Mouse (Mus musculus): ENCODE measurements around the gene Akirin1. TPM values are rescaled to one million over a fixed set of nuclear protein-coding genes. Genes with fewer than 3 reads are reported as not detected.

Gene Akirin1
- polyA plus RNA-seq, 1 experiment from 2014 or later = 48.4 TPM

GRCm38 (mm10) chr4:123707340-123707739, 42.8 kb downstream of the Akirin1 start:
- no peaks in the 10 kb centered on the region for H3K9me3 ChIP-seq (ENCODE audit: control insufficient read depth, low read length)
- no peak overlapping the region for H3K27ac ChIP-seq (ENCODE audit: low read depth)
- H3K4me2 ChIP-seq (ENCODE audit: low read length) = no peak overlapping the region
- no peaks in the 10 kb centered on the region; the same call in 1 of the 2 replicates for H3K36me3 ChIP-seq (ENCODE audit: control insufficient read depth, insufficient read depth, low read length)
- 97% methylated on average over 5 of the region's 5 CpGs for WGBS
- H3K4me3 ChIP-seq (ENCODE audit: low read depth, low read length) = no peak overlapping the region
- ATAC-seq (replicated peaks; ENCODE audit: low FRiP score, low TSS enrichment, low read depth) = no peak
- H3K27me3 ChIP-seq (replicated peaks; ENCODE audit: control insufficient read depth, insufficient read depth, low read length) = no peaks in the 10 kb centered on the region
- H3K4me1 ChIP-seq (replicated peaks; ENCODE audit: control insufficient read depth, insufficient read depth, low read length) = no peaks in the 10 kb centered on the region
- no peak for DNase-seq (ENCODE audit: low spot score)
- no peak overlapping the region for H3K9ac ChIP-seq (ENCODE audit: low read length)

GRCm38 (mm10) chr4:123705340-123705739, 44.8 kb downstream of the Akirin1 start:
- no peak overlapping the region for H3K9ac ChIP-seq (ENCODE audit: low read length)
- H3K27ac ChIP-seq (ENCODE audit: low read depth) = no peak overlapping the region
- no peaks in the 10 kb centered on the region for H3K36me3 ChIP-seq (ENCODE audit: control insufficient read depth, insufficient read depth, low read length)
- no peak overlapping the region for H3K4me2 ChIP-seq (ENCODE audit: low read length)
- 90% methylated on average over 2 of the region's 2 CpGs for WGBS
- no peak overlapping the region for H3K4me3 ChIP-seq (ENCODE audit: low read depth, low read length)
- no peaks in the 10 kb centered on the region for H3K9me3 ChIP-seq (ENCODE audit: control insufficient read depth, low read length)
- H3K27me3 ChIP-seq (replicated peaks; ENCODE audit: control insufficient read depth, insufficient read depth, low read length) = no peaks in the 10 kb centered on the region
- DNase-seq (ENCODE audit: low spot score) (no peak), ATAC-seq (replicated peaks; ENCODE audit: low FRiP score, low TSS enrichment, low read depth) (no peak)
- H3K4me1 ChIP-seq (replicated peaks; ENCODE audit: control insufficient read depth, insufficient read depth, low read length) = no peaks in the 10 kb centered on the region

- H3K36me3 ChIP-seq (ENCODE audit: control insufficient read depth, insufficient read depth, low read length) = no peaks in the 10 kb centered on the region
- DNase-seq (ENCODE audit: low spot score) = no peak
Observed at GRCm38 (mm10) chr4:123693384-123693783, 56.8 kb downstream of the Akirin1 start.

DNA sequence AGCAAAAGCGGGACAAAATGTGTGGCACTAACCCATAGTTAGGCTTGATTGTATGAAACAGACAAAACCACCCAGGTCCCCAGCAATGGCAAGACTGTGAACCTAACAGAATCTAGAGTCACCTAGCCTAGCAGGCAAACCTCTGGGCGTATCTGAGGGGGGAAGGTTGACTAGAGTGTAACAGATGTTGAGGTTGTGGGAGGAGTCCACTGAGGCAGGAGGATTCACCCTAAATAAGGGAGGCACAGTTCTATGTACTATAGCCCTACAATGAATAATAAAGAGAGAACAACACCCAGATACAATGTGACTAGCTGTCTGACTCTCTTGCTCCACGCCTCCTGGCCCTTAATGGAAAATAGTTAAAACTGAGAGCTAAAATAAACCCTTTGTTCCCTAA, 58.1 kb downstream of the Akirin1 start:
- WGBS = 87% methylated on average over 3 of the region's 3 CpGs
- DNase-seq (ENCODE audit: low spot score) (no peak), ATAC-seq (replicated peaks; ENCODE audit: low FRiP score, low TSS enrichment, low read depth) (no peak)
- no peak overlapping the region for H3K27ac ChIP-seq (ENCODE audit: low read depth)
- H3K36me3 ChIP-seq (ENCODE audit: control insufficient read depth, insufficient read depth, low read length) = no peaks in the 10 kb centered on the region
- no peak overlapping the region for H3K4me2 ChIP-seq (ENCODE audit: low read length)
- H3K4me3 ChIP-seq (ENCODE audit: low read depth, low read length) = no peak overlapping the region
- no peaks in the 10 kb centered on the region for H3K9me3 ChIP-seq (ENCODE audit: control insufficient read depth, low read length)
- no peaks in the 10 kb centered on the region for H3K27me3 ChIP-seq (replicated peaks; ENCODE audit: control insufficient read depth, insufficient read depth, low read length)
- no peak overlapping the region for H3K9ac ChIP-seq (ENCODE audit: low read length)
- 0 out of 2 replicates have a peak, but pooled peaks cover 3% of the 10 kb centered on the region for H3K4me1 ChIP-seq (replicated peaks; ENCODE audit: control insufficient read depth, insufficient read depth, low read length)

More at GRCm38 (mm10) chr4:123693384-123693783, 56.8 kb downstream of the Akirin1 start:
- no peaks in the 10 kb centered on the region for H3K4me1 ChIP-seq (replicated peaks; ENCODE audit: control insufficient read depth, insufficient read depth, low read length)
- no peak overlapping the region for H3K4me2 ChIP-seq (ENCODE audit: low read length)
- no peaks in the 10 kb centered on the region for H3K27me3 ChIP-seq (replicated peaks; ENCODE audit: control insufficient read depth, insufficient read depth, low read length)
- H3K9ac ChIP-seq (ENCODE audit: low read length) = no peak overlapping the region
- ATAC-seq (replicated peaks; ENCODE audit: low FRiP score, low TSS enrichment, low read depth) = no peak
- H3K9me3 ChIP-seq (ENCODE audit: control insufficient read depth, low read length) = no peaks in the 10 kb centered on the region
- H3K4me3 ChIP-seq (ENCODE audit: low read depth, low read length) = no peak overlapping the region
- H3K27ac ChIP-seq (ENCODE audit: low read depth) = no peak overlapping the region
- 81% methylated on average over 12 of the region's 12 CpGs for WGBS

GRCm38 (mm10) chr4:123690311-123690710, 59.8 kb downstream of the Akirin1 start:
- WGBS = 84% methylated on average over 10 of the region's 10 CpGs
- H3K27me3 ChIP-seq (replicated peaks; ENCODE audit: control insufficient read depth, insufficient read depth, low read length) = peaks cover 13% of the 10 kb centered on the region
- 0 out of 2 replicates have a peak, but pooled peaks cover 7% of the 10 kb centered on the region for H3K4me1 ChIP-seq (replicated peaks; ENCODE audit: control insufficient read depth, insufficient read depth, low read length)
- no peak for DNase-seq (ENCODE audit: low spot score)
- H3K27ac ChIP-seq (ENCODE audit: low read depth) = no peak overlapping the region
- ATAC-seq (replicated peaks; ENCODE audit: low FRiP score, low TSS enrichment, low read depth) = no peak
- H3K36me3 ChIP-seq (ENCODE audit: control insufficient read depth, insufficient read depth, low read length) = no peaks in the 10 kb centered on the region
- no peak overlapping the region for H3K4me3 ChIP-seq (ENCODE audit: low read depth, low read length)
- H3K9ac ChIP-seq (ENCODE audit: low read length) = no peak overlapping the region
- no peaks in the 10 kb centered on the region for H3K9me3 ChIP-seq (ENCODE audit: control insufficient read depth, low read length)
- no peak overlapping the region for H3K4me2 ChIP-seq (ENCODE audit: low read length)

GRCm38 (mm10) chr4:123687025-123687781, 62.9 kb downstream of the Akirin1 start:
- peak; percentile 71 for DNase-seq (ENCODE audit: low spot score)
- Histone ChIP-seq H3K4me1 (replicated peaks; ENCODE audit: control insufficient read depth, insufficient read depth, low read length) (0 out of 2 replicates have a peak, but pooled peaks cover 7% of the 10 kb centered on the region), H3K36me3 (ENCODE audit: control insufficient read depth, insufficient read depth, low read length) (no peaks in the 10 kb centered on the region), H3K9ac (ENCODE audit: low read length) (peak overlapping the region; percentile 64), H3K27me3 (replicated peaks; ENCODE audit: control insufficient read depth, insufficient read depth, low read length) (peaks cover 15% of the 10 kb centered on the region), H3K4me3 (ENCODE audit: low read depth, low read length) (peak overlapping the region; percentile 60), H3K4me2 (ENCODE audit: low read length) (peak overlapping the region; percentile 100), H3K9me3 (ENCODE audit: control insufficient read depth, low read length) (no peaks in the 10 kb centered on the region), H3K27ac (ENCODE audit: low read depth) (no peak overlapping the region)
- ATAC-seq (replicated peaks; ENCODE audit: low FRiP score, low TSS enrichment, low read depth) = peak; percentile 58
- 0% methylated on average over 45 of the region's 89 CpGs for WGBS

- under 1% methylated on average over 55 of the region's 56 CpGs for WGBS
- H3K27ac ChIP-seq (ENCODE audit: low read depth) = no peak overlapping the region
- ATAC-seq (replicated peaks; ENCODE audit: low FRiP score, low TSS enrichment, low read depth) = peak; percentile 44; the same call in 1 of the 2 replicates
- no peaks in the 10 kb centered on the region for H3K9me3 ChIP-seq (ENCODE audit: control insufficient read depth, low read length)
- peak overlapping the region; percentile 64 for H3K9ac ChIP-seq (ENCODE audit: low read length)
- no peaks in the 10 kb centered on the region for H3K36me3 ChIP-seq (ENCODE audit: control insufficient read depth, insufficient read depth, low read length)
- peaks cover 15% of the 10 kb centered on the region for H3K27me3 ChIP-seq (replicated peaks; ENCODE audit: control insufficient read depth, insufficient read depth, low read length)
- 0 out of 2 replicates have a peak, but pooled peaks cover 7% of the 10 kb centered on the region for H3K4me1 ChIP-seq (replicated peaks; ENCODE audit: control insufficient read depth, insufficient read depth, low read length)
- DNase-seq (ENCODE audit: low spot score) = peak; percentile 52
- H3K4me2 ChIP-seq (ENCODE audit: low read length) = peak overlapping the region; percentile 100
- H3K4me3 ChIP-seq (ENCODE audit: low read depth, low read length) = peak overlapping the region; percentile 60
Observed at GRCm38 (mm10) chr4:123686368-123687024, 63.6 kb downstream of the Akirin1 start.

DNA sequence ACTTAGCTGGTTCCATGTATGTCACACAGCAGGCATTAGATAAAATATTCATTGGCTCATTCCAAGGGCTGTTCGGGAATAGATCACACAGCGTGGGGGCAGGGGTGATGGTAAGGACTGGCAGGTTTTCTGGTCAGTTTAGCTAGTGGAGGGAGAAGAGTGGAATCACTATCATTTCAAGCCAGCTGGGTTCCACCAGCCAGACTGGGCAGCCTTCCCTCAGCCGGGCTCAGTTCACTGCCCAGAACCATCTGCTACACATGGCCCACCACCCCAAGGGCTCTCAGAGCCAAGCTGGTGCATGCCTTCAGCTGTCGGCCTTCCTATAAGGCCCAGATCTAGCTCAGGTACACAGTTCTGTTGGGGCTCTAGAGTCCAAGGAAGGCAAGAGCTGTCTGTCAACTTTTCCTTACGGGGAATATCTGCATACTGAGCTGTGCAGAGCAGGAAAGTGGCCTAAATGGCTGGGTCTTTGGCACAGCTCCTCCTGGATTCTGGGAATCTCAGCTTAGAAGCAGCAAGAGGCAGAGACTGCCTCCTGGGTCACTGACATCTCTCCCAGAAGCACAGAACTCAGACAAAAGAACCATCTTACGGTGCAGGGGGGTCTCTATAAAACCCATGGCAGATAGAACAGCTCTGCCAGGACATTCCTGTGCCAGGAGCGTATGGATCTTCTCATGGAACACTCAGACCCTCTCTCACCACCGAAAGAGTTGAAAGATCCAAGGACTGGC, 64.5 kb downstream of the Akirin1 start:
- 55% methylated on average over 8 of the region's 8 CpGs for WGBS
- H3K4me3 ChIP-seq (ENCODE audit: low read depth, low read length) = peak overlapping the region; percentile 60

More for the DNA sequence above, 64.5 kb downstream of the Akirin1 start:
- no peak for ATAC-seq (replicated peaks; ENCODE audit: low FRiP score, low TSS enrichment, low read depth)
- no peak overlapping the region for H3K27ac ChIP-seq (ENCODE audit: low read depth)
- no peaks in the 10 kb centered on the region for H3K36me3 ChIP-seq (ENCODE audit: control insufficient read depth, insufficient read depth, low read length)
- peak overlapping the region; percentile 100 for H3K4me2 ChIP-seq (ENCODE audit: low read length)
- 0 out of 2 replicates have a peak, but pooled peaks cover 15% of the 10 kb centered on the region for H3K4me1 ChIP-seq (replicated peaks; ENCODE audit: control insufficient read depth, insufficient read depth, low read length)
- H3K9me3 ChIP-seq (ENCODE audit: control insufficient read depth, low read length) = no peaks in the 10 kb centered on the region
- no peak for DNase-seq (ENCODE audit: low spot score)
- peaks cover 15% of the 10 kb centered on the region for H3K27me3 ChIP-seq (replicated peaks; ENCODE audit: control insufficient read depth, insufficient read depth, low read length)
- no peak overlapping the region for H3K9ac ChIP-seq (ENCODE audit: low read length)
